ENCODE assay signal across 25 mouse cellular contexts in the genomic region with DNA sequence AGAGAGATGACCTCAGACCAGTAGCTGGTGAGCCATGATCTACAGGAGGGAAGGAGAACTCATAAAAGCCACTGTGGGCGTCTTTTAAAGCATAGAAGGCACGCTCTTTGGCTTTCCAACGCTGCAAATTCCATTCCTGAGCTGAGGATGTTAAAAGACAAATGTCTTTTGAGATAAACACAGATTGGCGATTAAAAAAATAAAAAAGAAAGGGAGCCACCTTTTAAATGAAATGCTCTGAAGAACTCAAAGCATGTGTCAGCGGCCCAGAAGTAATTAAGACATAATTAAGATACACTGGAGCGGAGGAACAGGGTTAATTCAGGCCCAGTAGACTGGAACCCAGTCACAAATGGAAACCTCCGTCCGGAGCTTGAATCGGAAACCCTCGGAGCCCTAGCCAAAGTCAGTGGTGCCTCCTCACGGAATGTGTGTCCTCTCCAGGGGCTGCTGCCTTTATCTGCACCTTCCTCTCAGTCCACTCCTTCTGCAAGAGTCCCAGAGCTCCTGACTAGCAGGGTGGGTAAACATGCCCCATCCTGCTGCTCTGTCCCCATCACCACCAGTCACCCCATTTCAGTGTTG. TPM values are rescaled to one million over a fixed set of nuclear protein-coding genes. Genes with fewer than 3 reads are reported as not detected.
DNase-seq lines count a peak whose midpoint lies in the region; ATAC-seq and TF ChIP-seq lines count a peak whose summit lies in the region.
"Had no signal": no experiment of that assay in that cellular context is flagged by ENCODE, and none has a peak within 500 bp of the region (broad histone marks: within the 10 kb centered on the region; RNA-seq: fewer than 3 reads in every experiment).

No protein-coding gene starts in this region.

- no peak for TF ChIP-seq CTCF in kidney, postnatal 0 days (IDR thresholded peaks at IDR 0.05; ENCODE audit: low read depth)
- TF ChIP-seq CTCF in Patski (IDR thresholded peaks at IDR 0.05): no peak

- 41% methylated on average over 11 of the region's 11 CpGs for WGBS in kidney, postnatal 0 days
- WGBS in midbrain, embryonic 11.5 days: 38% methylated on average over 11 of the region's 11 CpGs
- WGBS in midbrain, embryonic 10.5 days: 52% methylated on average over 11 of the region's 11 CpGs

- POLR2A ChIA-PET in Patski (lab: Charles Lee): interaction anchor here (0.5 to 0.6 kb wide), 3 partner anchors 76 to 408 kb away, joined by 3 to 5 read pairs (median 3); no protein-coding TSS in a partner anchor

- no peak for ATAC-seq in kidney, postnatal 0 days (replicated peaks; ENCODE audit: low FRiP score, low read depth)
- ATAC-seq in midbrain, embryonic 11.5 days (ENCODE audit: low FRiP score): no peak
- ATAC-seq in Patski: no peak
- ATAC-seq: forebrain, embryonic 14.5 days; forebrain, embryonic 16.5 days had no signal

- no peak overlapping the region for H3K9ac ChIP-seq in kidney, postnatal 0 days (ENCODE audit: low read depth, low read length)
- no peak overlapping the region for H3K9ac ChIP-seq in midbrain, embryonic 11.5 days (ENCODE audit: low read length)
- H3K9ac ChIP-seq: embryonic facial prominence, embryonic 13.5 days; embryonic facial prominence, embryonic 15.5 days; forebrain, embryonic 12.5 days had no signal

- no peaks in the 10 kb centered on the region for H3K27me3 ChIP-seq in kidney, postnatal 0 days (ENCODE audit: insufficient read depth, low read length)
- H3K27me3 ChIP-seq in midbrain, embryonic 11.5 days (ENCODE audit: control insufficient read depth, insufficient read depth, low read length): no peaks in the 10 kb centered on the region
- H3K27me3 ChIP-seq in midbrain, embryonic 10.5 days (ENCODE audit: low read depth, poor library complexity, severe bottlenecking): no peaks in the 10 kb centered on the region
- no peaks in the 10 kb centered on the region for H3K27me3 ChIP-seq in Patski
- H3K27me3 ChIP-seq: embryonic facial prominence, embryonic 13.5 days; embryonic facial prominence, embryonic 15.5 days; forebrain, embryonic 12.5 days had no signal

- no peaks in the 10 kb centered on the region for H3K4me1 ChIP-seq in kidney, postnatal 0 days (replicated peaks; ENCODE audit: insufficient read depth, low read length)
- H3K4me1 ChIP-seq in midbrain, embryonic 11.5 days (ENCODE audit: control insufficient read depth, insufficient read depth, low read length): no peaks in the 10 kb centered on the region
- H3K4me1 ChIP-seq in midbrain, embryonic 10.5 days: no peaks in the 10 kb centered on the region
- H3K4me1 ChIP-seq: embryonic facial prominence, embryonic 15.5 days; forebrain, embryonic 12.5 days had no signal

- CTCF ChIA-PET in Patski (lab: Charles Lee): interaction anchor here (0.8 to 1.7 kb wide), 5 partner anchors 18 to 253 kb away, joined by 3 to 5 read pairs (median 4); no protein-coding TSS in a partner anchor

- no peaks in the 10 kb centered on the region for H3K9me3 ChIP-seq in kidney, postnatal 0 days (replicated peaks; ENCODE audit: low read length)
- no peaks in the 10 kb centered on the region for H3K9me3 ChIP-seq in midbrain, embryonic 11.5 days (ENCODE audit: control insufficient read depth, low read length)
- H3K9me3 ChIP-seq in midbrain, embryonic 10.5 days (replicated peaks): no peaks in the 10 kb centered on the region
- H3K9me3 ChIP-seq: embryonic facial prominence, embryonic 13.5 days; embryonic facial prominence, embryonic 15.5 days; forebrain, embryonic 10.5 days; forebrain, embryonic 12.5 days had no signal

- H3K4me3 ChIP-seq in kidney, postnatal 0 days (replicated peaks; ENCODE audit: low read depth, low read length): no peak overlapping the region
- H3K4me3 ChIP-seq in midbrain, embryonic 11.5 days (ENCODE audit: low read depth, low read length): no peak overlapping the region
- no peak overlapping the region for H3K4me3 ChIP-seq in midbrain, embryonic 10.5 days
- H3K4me3 ChIP-seq: embryonic facial prominence, embryonic 13.5 days; embryonic facial prominence, embryonic 15.5 days; erythroblast, embryonic 14.5 days; forebrain, embryonic 10.5 days; forebrain, embryonic 12.5 days had no signal

- H3K36me3 ChIP-seq in kidney, postnatal 0 days (ENCODE audit: insufficient read depth, low read length): no peaks in the 10 kb centered on the region
- no peaks in the 10 kb centered on the region for H3K36me3 ChIP-seq in midbrain, embryonic 11.5 days (ENCODE audit: control insufficient read depth, insufficient read depth, low read length)
- H3K36me3 ChIP-seq in midbrain, embryonic 10.5 days: no peaks in the 10 kb centered on the region
- H3K36me3 ChIP-seq: embryonic facial prominence, embryonic 13.5 days; embryonic facial prominence, embryonic 15.5 days; forebrain, embryonic 10.5 days; forebrain, embryonic 12.5 days had no signal

- no peak overlapping the region for H3K4me2 ChIP-seq in kidney, postnatal 0 days (ENCODE audit: low read length)
- no peak overlapping the region for H3K4me2 ChIP-seq in midbrain, embryonic 11.5 days
- H3K4me2 ChIP-seq: embryonic facial prominence, embryonic 13.5 days; embryonic facial prominence, embryonic 15.5 days; forebrain, embryonic 12.5 days had no signal

- no peak overlapping the region for H3K27ac ChIP-seq in kidney, postnatal 0 days
- H3K27ac ChIP-seq in midbrain, embryonic 11.5 days (ENCODE audit: low read depth, low read length): no peak overlapping the region
- H3K27ac ChIP-seq in midbrain, embryonic 10.5 days (replicated peaks): no peak overlapping the region
- H3K27ac ChIP-seq: embryonic facial prominence, embryonic 15.5 days; forebrain, embryonic 10.5 days; forebrain, embryonic 12.5 days had no signal

- peak; percentile 35 for DNase-seq in kidney, postnatal 0 days (ENCODE audit: low spot score)
- no peak for DNase-seq in kidney, postnatal 4 days
- DNase-seq in midbrain, embryonic 11.5 days (ENCODE audit: low spot score, missing footprints): peak; percentile 75
- DNase-seq in midbrain, embryonic 10.5 days (ENCODE audit: low spot score): no peak
- peak; percentile 15 for DNase-seq in retina, postnatal 1 day
- DNase-seq in retina, embryonic 14.5 days (ENCODE audit: low spot score): no peak
- DNase-seq in Patski (ENCODE audit: low read depth, low spot score): peak; percentile 42
- no peak for DNase-seq in thymus, postnatal 0 days (ENCODE audit: low spot score)
- DNase-seq: adrenal gland, adult 2 months; adrenal gland, postnatal 10 days; adrenal gland, postnatal 25 days; cerebellum, adult 11 months; cerebellum, adult 18-20 months; cerebellum, adult 8-10 months; cerebellum, adult 9-11 months; cerebellum, postnatal 14 days; cerebellum, postnatal 36 days; embryo, embryonic 11 days had no signal

- in situ Hi-C loops in Patski (cut with MboI; ENCODE audit: low pct_unique_long_range_greater_than_20kb): no loop called here

RNA-seq across cellular contexts. Expression of a gene that starts 40.1 kb away (rescaled TPM):
- 24.2 and 29.0 TPM in 2 replicates for polyA plus RNA-seq in kidney, postnatal 0 days (2015; fragmentation: Nextera tagmentation; extraction: Ambion mirVana)
- polyA plus RNA-seq in midbrain, embryonic 11.5 days (2014; fragmentation: Nextera tagmentation; extraction: Ambion mirVana): 6.8 and 7.6 TPM in 2 replicates
- 6.8 and 6.9 TPM in 2 replicates for polyA plus RNA-seq in midbrain, embryonic 10.5 days (2016; fragmentation: Nextera tagmentation; extraction: Ambion mirVana)
- 145 TPM for polyA plus RNA-seq in Patski (2021)
- polyA plus RNA-seq in thymus, postnatal 0 days (2015; fragmentation: Nextera tagmentation; extraction: Ambion mirVana): 2.5 and 3.5 TPM in 2 replicates

RNA-seq across cellular contexts. Expression of a gene that starts 43.4 kb away (rescaled TPM):
- polyA plus RNA-seq in kidney, postnatal 0 days (2015; fragmentation: Nextera tagmentation; extraction: Ambion mirVana): 10.8 and 12.0 TPM in 2 replicates
- 0.67 and 0.91 TPM in 2 replicates for polyA plus RNA-seq in midbrain, embryonic 11.5 days (2014; fragmentation: Nextera tagmentation; extraction: Ambion mirVana)
- 0.21 and 0.44 TPM in 2 replicates for polyA plus RNA-seq in midbrain, embryonic 10.5 days (2016; fragmentation: Nextera tagmentation; extraction: Ambion mirVana)
- 10.8 TPM for polyA plus RNA-seq in Patski (2021)
- polyA plus RNA-seq in thymus, postnatal 0 days (2015; fragmentation: Nextera tagmentation; extraction: Ambion mirVana): 3.4 and 5.2 TPM in 2 replicates
- polyA plus RNA-seq: erythroblast, embryonic 14.5 days had no signal

RNA-seq across cellular contexts. Expression of a gene that starts 43.4 kb away (rescaled TPM):
- 4.5 and 5.0 TPM in 2 replicates for polyA plus RNA-seq in kidney, postnatal 0 days (2015; fragmentation: Nextera tagmentation; extraction: Ambion mirVana)
- 0.15 and 0.29 TPM in 2 replicates for polyA plus RNA-seq in midbrain, embryonic 11.5 days (2014; fragmentation: Nextera tagmentation; extraction: Ambion mirVana)
- polyA plus RNA-seq in midbrain, embryonic 10.5 days (2016; fragmentation: Nextera tagmentation; extraction: Ambion mirVana): 0.16 TPM in 1 of 2 replicates, not detected in the other
- 3.6 TPM for polyA plus RNA-seq in Patski (2021)
- 1.6 and 1.7 TPM in 2 replicates for polyA plus RNA-seq in thymus, postnatal 0 days (2015; fragmentation: Nextera tagmentation; extraction: Ambion mirVana)

Comparison
In these comparisons a context has a peak if more than half of its experiments do, and no peak if none do; other contexts are left out.
1. DNase-seq: peak in kidney, postnatal 0 days (single experiment), midbrain, embryonic 11.5 days (single experiment), retina, postnatal 1 day (single experiment) and Patski (single experiment); none in kidney, postnatal 4 days (0 of 2), midbrain, embryonic 10.5 days (single experiment), retina, embryonic 14.5 days (single experiment) and thymus, postnatal 0 days (single experiment).